Mouse (Mus musculus) left cerebral cortex, adult 9 months (tissue): ENCODE measurements around the gene Manba.
A peak's percentile ranks its signal among the peaks of the same experiment; 100 is the strongest.
"Not testable (repeated sequence)": the region's sequence is repeated elsewhere in the genome, so short reads cannot be mapped to it uniquely, and the experiment has no call there.

ENCODE experiments used
- DNase-seq, 2 experiments: peaks; one replicate each; pipeline ENCODE4 v3.0.0; 2022; ENCODE audit warnings: low spot score in 2 of 2

Manba gene

DNA sequence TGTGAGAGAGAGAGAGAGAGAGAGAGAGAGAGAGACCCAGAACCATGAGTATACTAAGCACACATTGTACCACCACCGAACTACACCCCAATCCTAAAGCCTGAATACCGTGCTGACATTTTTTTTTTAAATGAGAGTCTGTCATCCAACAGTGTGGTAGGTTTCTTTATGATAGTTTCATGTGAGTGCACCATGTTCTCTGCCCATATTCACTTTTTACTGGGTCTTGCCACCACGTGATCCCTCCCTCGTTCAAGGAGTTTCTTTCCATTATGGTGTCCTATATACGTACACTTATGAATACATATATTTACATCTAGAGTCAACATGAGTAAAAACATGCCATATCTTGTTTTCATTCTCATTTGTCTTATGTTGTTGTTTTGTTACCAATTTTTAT is 940 bp downstream of the Manba start:
- DNase-seq, result no peak

DNA sequence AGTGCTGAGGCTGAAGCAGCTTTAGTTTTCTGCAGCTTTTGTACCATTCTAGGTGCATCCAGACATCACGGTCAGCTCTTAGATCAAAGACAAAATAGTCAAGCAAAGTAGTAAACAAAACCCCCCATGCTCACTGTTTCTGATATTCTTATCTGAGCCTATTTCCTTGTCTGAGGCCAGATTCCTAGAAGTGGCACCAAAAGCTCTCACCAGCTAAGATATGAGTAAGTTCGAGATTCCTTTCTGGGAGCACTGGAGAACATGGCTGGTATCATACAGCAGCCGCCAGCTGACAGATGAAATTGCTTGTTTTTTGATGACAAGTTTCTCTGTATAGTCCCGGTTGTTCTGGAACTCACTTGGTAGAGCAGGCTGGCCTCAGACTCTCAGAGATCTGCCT is 2.4 kb downstream of the Manba start:
- DNase-seq, result no peak

DNA sequence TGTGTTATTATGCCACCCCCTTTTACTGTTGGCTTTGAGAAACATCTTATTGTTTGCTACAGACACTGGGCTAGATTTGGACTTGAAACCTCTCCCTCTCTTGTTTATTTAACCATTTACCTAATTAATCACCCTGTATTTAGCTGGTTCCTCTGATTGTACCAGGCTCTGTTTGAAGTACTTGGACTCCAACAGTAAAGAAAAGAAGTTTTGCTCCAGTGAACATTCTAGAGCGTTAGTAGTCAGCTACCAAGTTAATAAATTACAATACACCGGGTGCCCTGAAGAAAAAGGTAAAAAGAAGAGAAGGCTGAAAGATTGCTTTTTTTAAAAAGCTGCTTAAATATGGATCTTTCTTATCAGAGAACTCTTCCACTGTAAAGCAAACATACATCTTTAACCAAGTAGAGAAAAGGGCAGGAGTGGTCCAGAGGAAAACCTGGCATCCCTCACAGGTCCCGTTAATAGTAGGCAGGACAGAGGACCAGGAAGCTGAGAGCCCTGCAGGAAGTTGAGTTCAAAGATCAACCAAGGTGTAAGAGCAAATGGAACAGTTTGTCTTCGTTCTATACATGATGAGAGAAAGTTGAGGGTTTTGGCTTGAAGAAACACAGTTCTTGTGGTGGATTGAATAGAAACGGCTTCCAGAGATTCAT is 4.6 kb downstream of the Manba start:
- DNase-seq, result no peak

DNA sequence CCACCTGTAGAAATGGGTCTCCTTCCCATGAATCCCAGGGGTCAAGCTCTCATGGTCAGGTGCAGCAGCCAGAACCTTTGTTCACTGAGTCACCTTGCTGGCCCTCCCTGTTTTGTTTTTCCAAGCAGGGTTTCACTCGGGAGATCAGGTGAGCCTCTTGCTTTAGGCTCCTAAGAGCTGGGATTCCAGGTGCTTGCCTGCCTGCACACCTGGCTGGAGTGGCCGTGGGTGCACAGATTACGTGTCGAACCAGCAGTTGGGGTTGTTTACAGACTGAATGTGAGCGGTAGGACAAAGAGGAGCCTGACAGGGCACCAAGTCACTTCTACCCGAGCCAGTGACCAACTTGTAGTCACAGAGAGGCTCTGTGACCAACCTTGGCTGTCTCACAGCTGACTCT is 5.7 kb downstream of the Manba start:
- DNase-seq, result no peak

DNA sequence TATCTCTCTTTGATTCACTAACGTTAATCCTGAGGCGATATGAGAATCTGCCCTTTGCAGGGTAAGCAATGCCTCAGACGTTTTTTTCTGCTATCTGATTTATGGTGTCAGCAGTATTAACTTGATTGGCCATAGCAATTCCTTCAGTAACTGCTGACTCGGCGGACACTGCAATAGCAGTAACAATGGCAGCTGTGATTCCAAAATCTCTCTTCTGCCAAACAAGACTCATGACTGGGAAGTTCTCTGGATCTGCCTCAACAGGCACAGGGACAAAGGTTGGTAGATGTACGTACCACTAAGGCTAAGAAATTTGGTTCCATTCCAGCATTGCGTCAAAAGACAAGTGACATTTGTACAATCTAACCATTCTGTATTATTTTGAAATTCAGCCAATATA is 7.9 kb downstream of the Manba start:
- not testable (repeated sequence) for DNase-seq

DNA sequence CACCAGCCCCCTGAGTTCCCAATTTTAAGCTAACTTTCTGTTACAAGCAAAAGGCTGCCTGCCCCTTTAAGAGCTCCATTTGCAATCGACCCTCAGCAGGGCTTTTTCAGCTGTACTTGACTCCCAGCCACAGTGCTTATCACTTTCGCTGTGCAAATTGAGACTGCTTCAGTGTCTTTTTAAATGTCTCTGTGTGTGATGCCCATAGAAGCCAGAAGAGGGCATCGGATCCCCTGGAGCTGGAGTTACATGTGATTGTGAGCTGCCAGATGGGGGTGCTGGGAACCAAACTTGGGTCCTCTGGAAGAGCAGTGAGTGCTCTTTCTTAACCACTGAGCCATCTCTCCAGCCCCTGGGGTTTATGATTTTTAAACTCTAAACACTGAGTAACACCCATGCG is 12.5 kb downstream of the Manba start:
- not testable (repeated sequence) for DNase-seq

DNA sequence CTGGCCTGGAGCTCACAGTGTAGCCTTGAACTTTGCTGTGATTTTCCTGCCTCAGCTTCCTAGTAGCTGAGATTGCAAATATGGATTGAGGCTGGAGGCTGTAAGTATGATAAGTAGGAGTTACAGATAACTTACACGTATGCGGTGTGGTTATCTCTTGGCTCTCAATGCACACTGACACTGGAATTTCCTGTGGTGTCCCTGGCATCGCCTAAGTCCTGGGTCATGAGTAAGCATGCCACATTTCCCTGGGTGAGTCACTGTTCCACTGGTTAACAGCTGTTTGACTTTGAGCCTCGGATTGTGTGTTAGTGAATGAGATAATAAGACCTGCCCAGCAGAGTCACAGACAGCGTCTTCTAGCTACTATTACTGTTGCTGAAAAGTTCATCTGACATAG is 13.5 kb downstream of the Manba start:
- DNase-seq, result no peak

DNA sequence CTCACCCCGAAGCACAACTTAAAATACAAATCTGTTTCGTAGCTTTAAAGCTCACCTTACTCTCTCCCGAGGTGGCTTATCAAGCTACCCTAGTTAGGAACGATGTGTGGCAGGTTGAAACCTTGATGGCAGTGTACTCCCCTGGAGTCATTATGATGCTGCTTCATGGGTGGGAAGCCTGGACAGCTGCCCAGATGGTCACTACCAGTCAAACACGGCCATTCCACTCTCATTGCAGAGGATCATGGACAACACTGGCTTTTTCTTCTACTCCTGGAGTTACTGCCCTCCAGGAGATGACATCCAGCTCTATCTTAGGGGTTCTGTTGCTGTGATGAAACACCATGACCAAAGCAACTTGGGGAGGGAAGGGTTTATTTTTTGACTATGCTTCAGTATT is 17.7 kb downstream of the Manba start:
- DNase-seq, result no peak

DNA sequence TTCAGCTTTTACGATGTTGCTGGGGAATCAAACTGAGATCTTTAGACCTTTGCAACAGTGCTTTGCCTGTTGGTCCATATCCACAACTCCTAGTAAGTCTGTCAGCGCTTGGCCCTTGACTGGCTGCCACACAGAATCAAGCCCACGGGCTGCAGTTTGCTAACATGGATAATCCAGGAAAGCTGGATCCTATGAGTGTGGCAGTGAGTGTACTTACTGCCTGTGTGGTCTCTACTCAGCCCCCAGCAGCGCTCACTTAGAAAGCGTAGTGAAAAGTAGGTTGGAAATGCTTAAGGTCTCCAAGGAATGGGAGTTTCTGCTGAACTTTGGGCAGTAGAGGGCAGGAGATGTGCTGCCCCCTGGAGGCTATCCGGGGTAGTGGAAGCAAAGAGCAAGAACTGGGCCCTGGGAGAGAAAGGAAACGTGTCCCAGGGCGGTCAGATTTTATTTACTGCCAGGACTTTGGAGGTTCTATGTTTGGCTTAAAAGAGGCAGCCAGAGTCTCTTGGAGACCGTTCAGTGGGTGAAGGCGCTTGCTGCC is 20.0 kb downstream of the Manba start:
- DNase-seq, result peak in 1 of 2 experiments; percentile 43

DNA sequence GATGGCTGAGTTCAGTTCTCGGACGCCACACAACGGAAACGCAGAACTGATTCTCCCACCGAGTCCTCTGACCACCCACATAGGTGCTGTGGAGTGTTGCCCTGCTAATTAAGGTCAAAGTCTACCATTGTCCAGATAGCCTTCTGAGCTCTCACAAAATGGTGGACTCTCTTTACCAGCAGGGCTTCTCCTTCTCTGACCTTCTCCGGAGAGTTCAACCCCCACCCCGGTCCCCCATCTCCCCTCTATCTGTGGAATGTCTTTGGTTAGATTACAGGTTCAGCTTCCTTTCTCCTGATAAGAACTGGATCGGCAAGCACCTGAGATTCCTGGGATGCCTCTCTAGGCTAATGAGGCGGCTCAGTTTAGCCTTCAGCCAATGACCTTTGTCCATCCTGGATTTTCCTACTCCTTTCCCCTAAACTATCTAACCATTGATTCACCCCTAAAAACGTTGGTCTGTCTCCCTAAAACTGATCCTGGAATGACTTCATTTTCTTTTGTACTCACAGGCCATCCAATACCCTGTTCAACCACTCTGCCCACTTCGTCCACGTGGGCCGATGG is 20.6 kb downstream of the Manba start:
- no peak for DNase-seq

DNA sequence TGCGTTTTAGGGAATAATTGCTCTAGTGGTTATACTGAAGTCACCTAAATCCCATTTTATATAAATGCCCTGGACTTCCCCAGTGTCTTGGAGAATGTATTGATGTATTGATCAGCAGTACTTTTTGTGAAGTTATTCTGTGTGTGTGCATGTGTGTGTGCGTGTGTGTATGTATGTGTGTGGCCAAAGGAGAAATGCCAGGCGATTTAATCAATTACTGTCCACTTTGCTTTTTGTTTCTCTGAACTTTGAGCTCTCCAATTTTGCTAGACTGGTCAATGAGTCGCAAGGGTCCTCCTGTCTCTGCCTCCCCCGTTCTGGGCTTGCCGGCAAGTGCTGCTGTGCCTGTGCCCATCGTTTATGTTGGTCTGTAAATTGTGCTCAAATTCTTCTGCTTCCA is 22.1 kb downstream of the Manba start:
- no peak for DNase-seq

DNA sequence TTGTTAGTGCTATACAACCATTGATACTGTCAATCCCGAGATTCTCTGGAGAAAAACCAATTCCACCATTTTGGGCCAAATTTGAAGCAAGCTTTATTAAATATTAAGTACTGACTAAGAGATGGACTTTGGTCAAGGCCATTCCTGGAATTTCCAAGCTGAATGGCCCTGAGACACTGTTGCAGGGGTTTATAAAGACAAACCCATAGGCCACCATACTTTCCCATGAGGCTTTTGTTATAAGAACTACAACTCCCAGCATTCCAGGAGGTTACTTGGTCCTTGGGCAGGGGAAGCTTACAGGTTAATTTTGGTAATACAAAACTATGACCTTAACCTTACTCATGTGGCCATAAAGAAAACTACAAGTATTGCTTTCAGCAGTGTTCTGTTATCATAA is 22.8 kb downstream of the Manba start:
- DNase-seq, result no peak

DNA sequence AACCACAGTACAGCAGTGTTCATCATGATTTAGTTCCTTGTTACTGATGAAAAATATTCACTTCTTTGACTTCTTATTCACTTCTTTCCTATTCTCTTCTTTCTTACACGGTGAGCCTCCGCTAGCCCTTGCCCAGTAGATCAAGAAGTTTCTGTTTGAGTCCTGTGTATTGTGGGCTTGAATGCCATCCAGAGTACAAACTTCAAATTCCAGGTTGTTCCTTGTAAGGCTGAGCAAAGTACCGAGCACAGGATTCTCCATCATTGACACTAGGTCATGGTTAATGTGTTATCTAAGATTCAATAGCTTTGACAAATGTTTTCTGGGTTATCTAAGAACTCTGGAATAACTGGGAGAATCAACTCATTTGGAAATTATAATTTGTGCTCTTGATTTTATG is 25.0 kb downstream of the Manba start:
- no peak for DNase-seq

DNA sequence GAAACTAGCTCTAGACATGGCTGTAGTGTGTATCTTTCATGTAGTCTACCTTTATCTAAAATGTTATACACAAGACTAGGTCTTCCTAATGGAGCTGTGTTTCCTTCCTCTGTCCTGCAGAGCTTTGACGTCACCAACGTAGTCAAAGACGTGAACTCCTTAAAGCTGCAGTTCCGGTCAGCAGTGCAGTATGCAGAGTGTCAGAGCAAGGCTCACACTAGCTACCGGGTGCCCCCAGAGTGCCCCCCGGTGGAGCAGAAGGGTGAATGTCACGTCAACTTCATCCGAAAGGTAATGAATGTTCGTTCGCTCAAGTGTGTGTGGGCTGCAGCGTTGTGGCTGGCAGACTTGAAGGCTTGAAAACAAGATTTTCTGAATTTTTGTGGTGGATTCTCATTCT is 26.3 kb downstream of the Manba start:
- DNase-seq, result no peak

DNA sequence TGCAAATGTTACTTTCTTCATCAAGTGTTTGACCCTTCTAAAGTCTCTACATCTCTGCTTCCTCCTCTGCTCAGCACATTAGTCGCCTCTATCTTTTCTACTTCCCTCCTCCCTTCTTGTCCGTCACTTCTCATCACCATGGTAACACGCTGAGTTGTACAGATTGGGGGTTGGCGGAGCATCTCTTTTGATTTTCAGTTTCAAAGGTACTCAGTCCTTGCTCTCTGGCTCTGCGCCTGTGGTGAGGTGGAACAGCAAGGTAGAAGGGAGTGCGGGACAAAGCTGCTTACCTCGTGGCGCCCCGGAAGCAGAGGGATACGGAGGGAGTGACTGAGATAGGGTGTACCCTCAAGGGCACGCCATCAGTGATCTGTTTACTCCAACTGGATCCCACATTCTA is 27.9 kb downstream of the Manba start:
- DNase-seq, result no peak

DNA sequence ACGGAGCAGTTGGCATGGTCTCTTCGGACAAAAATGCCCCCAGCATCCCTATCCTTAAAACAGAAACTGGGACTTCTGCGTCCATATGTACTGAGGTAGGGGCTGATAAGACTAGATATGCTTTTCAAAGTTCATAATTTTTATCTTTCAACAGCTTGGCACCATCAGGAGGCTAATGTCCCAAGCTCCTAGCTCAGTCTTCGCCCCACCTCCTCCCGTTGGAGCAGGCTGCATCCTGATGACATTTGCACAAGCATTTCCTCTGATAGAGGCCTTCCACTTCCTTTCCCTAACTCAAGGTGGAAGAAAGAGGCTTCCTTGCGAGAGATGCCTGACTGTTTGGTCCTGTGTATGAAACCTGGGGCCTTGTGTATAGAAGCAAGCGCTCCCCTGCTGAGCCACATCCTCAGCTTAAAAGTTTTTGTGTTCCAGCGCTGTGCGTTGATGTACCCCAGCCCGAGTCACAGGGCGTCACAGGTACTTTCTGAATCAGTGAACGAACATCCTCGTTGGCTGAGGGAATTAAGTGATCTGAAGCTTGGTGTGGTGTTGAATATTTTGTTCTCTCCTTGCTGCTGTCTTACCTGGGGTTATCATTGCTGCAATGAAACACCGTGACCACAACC is 28.5 kb downstream of the Manba start:
- no peak for DNase-seq

DNA sequence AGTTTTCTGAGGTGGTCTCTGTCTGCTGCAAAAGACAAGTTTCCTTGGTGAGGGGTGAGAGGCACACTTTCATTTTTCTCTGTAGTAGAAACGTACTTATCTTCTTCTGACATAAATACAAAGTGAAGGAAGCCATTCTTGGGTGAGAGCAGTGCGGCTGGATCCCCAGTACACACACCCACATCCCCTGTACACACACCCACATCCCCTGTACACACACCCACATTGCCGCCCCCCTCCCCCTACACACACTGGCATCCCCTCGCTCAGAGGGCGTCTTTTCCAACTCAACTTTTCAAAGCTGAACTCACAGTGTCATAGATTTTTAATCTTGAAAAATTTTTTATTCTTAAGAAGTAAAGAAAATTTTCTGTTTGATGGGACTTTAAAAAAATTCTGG is 29.8 kb downstream of the Manba start:
- no peak for DNase-seq

DNA sequence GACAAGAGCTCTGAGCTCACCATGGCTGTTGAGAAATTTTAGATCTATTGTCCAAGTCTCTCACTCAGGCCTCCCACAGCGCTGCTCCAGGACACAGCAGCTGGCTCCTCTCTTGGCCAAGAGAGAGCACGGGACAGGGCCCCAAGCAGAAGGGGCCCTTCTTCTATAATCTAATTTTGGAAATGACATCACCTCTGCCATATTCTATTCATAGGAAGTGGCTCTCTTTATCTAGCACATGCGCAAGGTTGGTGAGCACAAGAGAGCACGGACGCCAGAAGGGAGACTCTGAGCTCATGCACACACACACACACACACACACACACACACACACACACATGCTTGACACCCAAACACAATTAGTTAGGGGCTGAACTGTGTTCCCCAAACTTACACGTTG is 31.5 kb downstream of the Manba start:
- DNase-seq, result peak in 1 of 2 experiments; percentile 15

DNA sequence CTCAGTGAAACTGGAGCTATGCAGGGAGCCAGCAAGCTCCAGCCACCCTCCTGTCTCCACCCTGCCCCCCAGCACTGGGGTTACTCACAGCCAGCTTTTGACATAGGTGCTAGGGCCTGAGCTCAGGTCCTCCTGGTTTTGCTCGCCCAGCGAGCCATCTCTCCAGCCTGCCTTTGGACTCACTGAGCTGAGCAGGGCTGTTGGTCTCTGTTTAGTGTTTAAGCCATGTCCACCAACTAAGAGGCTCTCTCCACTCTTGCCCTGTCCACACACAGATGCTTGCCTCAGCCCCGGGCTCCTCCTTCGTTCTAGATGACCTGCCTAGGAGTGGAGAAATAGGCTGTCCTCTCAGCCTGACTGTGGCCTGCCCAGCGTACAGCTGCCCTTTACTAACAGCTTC is 33.5 kb downstream of the Manba start:
- DNase-seq, result no peak

DNA sequence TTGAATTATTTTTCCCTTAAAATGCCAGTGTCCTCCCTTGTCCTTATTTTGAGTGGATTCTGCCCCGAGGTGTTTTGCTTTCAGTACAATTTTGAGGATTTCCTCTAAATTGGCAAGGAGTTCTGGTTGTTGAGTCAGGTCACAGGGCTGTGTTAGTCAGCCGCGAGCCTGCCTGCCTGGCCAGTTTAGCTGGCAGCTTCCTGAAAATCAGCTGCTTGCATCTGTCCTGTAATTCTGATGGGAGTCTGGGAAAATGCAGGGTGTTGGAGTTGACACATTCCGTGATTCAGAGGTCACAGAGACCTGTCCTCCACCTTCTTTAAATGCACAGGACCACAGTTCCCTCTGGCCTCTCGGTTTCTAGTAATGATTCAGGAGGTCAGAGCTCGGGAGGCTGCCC is 34.2 kb downstream of the Manba start:
- DNase-seq, result no peak

DNA sequence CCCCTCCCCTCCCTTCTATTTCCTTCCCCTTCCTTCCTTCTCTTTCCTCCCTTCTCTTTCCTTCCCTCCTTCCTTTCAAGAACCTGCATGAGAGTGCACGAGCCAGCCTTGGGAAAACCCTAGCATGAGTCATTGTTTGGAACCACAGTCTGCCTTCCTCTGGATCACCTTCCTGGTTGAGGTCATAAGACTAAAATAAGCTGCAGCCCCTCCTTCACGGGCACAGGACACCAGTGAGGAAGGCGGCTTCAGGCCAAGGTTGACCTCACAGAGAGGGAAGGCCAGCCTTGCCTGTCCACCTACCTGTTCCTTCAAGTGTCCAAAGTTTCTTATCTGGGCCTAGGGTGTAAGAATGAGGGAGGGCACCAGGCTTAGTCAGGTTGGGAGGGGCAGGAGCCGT is 36.6 kb downstream of the Manba start:
- no peak for DNase-seq

DNA sequence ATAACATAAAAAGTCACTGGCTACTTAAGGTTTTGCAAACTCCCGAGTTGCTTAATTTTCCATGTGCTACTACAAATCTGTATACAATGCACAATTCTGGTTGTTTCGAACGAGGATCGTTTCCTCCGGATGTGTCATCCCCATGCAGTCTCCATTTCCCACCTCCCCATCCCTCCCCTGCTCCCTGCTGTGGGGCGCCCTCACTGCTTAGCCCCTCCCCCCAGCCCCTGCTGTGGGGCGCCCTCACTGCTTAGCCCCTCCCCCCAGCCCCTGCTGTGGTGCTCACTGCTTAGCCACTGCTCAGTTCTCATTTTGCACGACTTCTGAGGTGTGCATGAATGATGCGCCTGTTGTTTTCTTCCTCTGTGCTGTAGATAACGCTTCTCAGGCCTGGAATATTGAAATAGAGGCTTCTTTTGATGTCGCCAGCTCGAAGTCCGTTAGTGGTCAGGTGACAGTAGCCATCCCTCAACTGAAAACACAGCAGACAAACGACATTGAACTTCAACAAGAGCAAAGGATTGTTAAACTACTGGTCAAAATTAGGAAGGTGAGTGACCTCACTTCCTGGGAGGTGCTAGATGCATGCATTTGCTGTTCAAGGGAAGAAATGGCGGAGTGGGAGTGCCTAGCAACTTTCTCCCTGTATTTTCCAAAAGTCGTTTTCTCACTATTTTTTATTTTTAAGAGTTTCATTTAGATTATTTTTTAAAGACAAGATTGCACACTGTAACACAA is 37.4 kb downstream of the Manba start:
- DNase-seq, result no peak

DNA sequence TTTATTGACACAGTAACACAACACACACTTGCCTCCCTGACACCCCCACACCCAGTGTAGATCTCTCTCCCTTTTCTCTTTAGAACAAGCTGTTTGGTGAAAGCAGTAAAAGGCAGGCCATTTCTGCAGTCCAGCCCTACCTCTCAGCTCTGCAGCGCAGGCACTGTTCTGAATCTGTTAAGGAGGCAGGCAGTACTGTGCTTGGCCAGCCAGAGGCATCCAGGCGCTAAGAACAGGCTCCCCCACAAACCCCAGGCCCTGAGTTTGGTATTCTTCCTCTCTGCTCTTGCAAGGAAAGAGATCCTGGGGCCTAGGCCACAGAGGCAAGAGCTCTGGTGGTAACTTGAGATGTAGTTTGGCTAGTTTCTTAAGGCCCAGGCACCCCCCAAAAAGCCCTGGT is 39.5 kb downstream of the Manba start:
- DNase-seq, result not testable (repeated sequence)
